Mouse (Mus musculus) intestine, embryonic 15.5 days (tissue): ENCODE results near the gene Hivep3. TPM values are rescaled to one million over a fixed set of nuclear protein-coding genes. Genes with fewer than 3 reads are reported as not detected.

Source experiments
- ATAC-seq: fragments of 200-750 bp; cut with Nextera tagmentation; 2 replicates; pipeline ENCODE4 v1.8.0; 2017; ENCODE audit warnings: moderate TSS enrichment, moderate library complexity
- H3K27ac ChIP-seq: fragments of 300-500 bp; sonication (generic); 2 replicates; pipeline ENCODE4 v1.5.1; 2015; ENCODE audit warnings: mild to moderate bottlenecking, inconsistent platforms
- H3K27me3 ChIP-seq: fragments of 300-500 bp; sonication (generic); replicated peaks from 2 replicates; pipeline ENCODE4 v1.6.1; 2015; ENCODE audit warnings: inconsistent platforms
- H3K36me3 ChIP-seq: fragments of 300-500 bp; sonication (generic); 2 replicates; pipeline ENCODE4 v1.6.1; 2015; ENCODE audit warnings: inconsistent platforms
- H3K4me1 ChIP-seq: fragments of 300-500 bp; sonication (generic); replicated peaks from 2 replicates; pipeline ENCODE4 v1.6.1; 2015; ENCODE audit warnings: inconsistent platforms
- H3K4me2 ChIP-seq: fragments of 300-500 bp; sonication (generic); replicated peaks from 2 replicates; pipeline ENCODE4 v1.6.1; 2015; ENCODE audit warnings: mild to moderate bottlenecking, inconsistent platforms
- H3K4me3 ChIP-seq: fragments of 300-500 bp; sonication (generic); replicated peaks from 2 replicates; pipeline ENCODE4 v1.5.1; 2015; ENCODE audit warnings: inconsistent platforms
- H3K9ac ChIP-seq: fragments of 300-500 bp; sonication (generic); 2 replicates; pipeline ENCODE4 v1.6.1; 2015; ENCODE audit warnings: inconsistent platforms
- H3K9me3 ChIP-seq: fragments of 300-500 bp; sonication (generic); 2 replicates; pipeline ENCODE4 v1.6.1; 2016; ENCODE audit warnings: inconsistent platforms
- WGBS: fragments of 180-500 bp; shearing (Covaris S2); methylation state at CpG from one replicate; pipeline ENCODE4 v1.1.7; 2015; 5-methylcytosine and 5-hydroxymethylcytosine counted together
- polyA plus RNA-seq: library from polyadenylated mRNA; unstranded; fragments of >200 nt; fragmentation: Nextera tagmentation; extraction: Ambion mirVana; gene quantifications from 2 replicates; pipeline ENCODE4 v1.2.1, GENCODE M21; 2015

Hivep3 gene
- polyA plus RNA-seq, 1 experiment from 2014 or later, result 5.0 TPM

GRCm38 (mm10) chr4:119967636-119968035, 234.1 kb downstream of the Hivep3 start:
- H3K36me3 ChIP-seq, result no peaks in the 10 kb centered on the region
- H3K9me3 ChIP-seq, result no peaks in the 10 kb centered on the region
- no peak for ATAC-seq
- H3K9ac ChIP-seq, result no peak overlapping the region
- 0 out of 2 replicates have a peak, but pooled peaks cover 3% of the 10 kb centered on the region for H3K27me3 ChIP-seq
- no peak overlapping the region for H3K4me2 ChIP-seq
- no peak overlapping the region for H3K4me3 ChIP-seq
- peaks cover 13% of the 10 kb centered on the region for H3K4me1 ChIP-seq
- H3K27ac ChIP-seq, result no peak overlapping the region
- WGBS, result 60% methylated on average over 2 of the region's 2 CpGs

GRCm38 (mm10) chr4:119968071-119968470, 234.5 kb downstream of the Hivep3 start:
- H3K27me3 ChIP-seq, result 0 out of 2 replicates have a peak, but pooled peaks cover 3% of the 10 kb centered on the region
- peak; percentile 31; the same call in 1 of the 2 replicates for ATAC-seq
- no peak overlapping the region for H3K27ac ChIP-seq
- 27% methylated on average over 4 of the region's 4 CpGs for WGBS
- H3K9me3 ChIP-seq, result no peaks in the 10 kb centered on the region
- no peaks in the 10 kb centered on the region for H3K36me3 ChIP-seq
- no peak overlapping the region for H3K4me2 ChIP-seq
- H3K4me1 ChIP-seq, result peaks cover 13% of the 10 kb centered on the region
- H3K4me3 ChIP-seq, result no peak overlapping the region
- H3K9ac ChIP-seq, result no peak overlapping the region

GRCm38 (mm10) chr4:119968887-119969286, 235.3 kb downstream of the Hivep3 start:
- WGBS, result 69% methylated on average over 2 of the region's 2 CpGs
- 0 out of 2 replicates have a peak, but pooled peaks cover 3% of the 10 kb centered on the region for H3K27me3 ChIP-seq
- no peak overlapping the region for H3K9ac ChIP-seq
- no peak overlapping the region for H3K4me2 ChIP-seq
- no peaks in the 10 kb centered on the region for H3K36me3 ChIP-seq
- no peaks in the 10 kb centered on the region for H3K9me3 ChIP-seq
- peaks cover 13% of the 10 kb centered on the region for H3K4me1 ChIP-seq
- no peak overlapping the region for H3K4me3 ChIP-seq
- no peak for ATAC-seq
- no peak overlapping the region for H3K27ac ChIP-seq

- 51% methylated on average over 9 of the region's 9 CpGs for WGBS
- no peak overlapping the region for H3K9ac ChIP-seq
- H3K4me1 ChIP-seq, result peaks cover 13% of the 10 kb centered on the region
- no peak for ATAC-seq
- H3K9me3 ChIP-seq, result no peaks in the 10 kb centered on the region
- 0 out of 2 replicates have a peak, but pooled peaks cover 3% of the 10 kb centered on the region for H3K27me3 ChIP-seq
- H3K4me3 ChIP-seq, result no peak overlapping the region
- H3K4me2 ChIP-seq, result no peak overlapping the region
- no peaks in the 10 kb centered on the region for H3K36me3 ChIP-seq
- no peak overlapping the region for H3K27ac ChIP-seq
Measured at GRCm38 (mm10) chr4:119970166-119970565, 236.6 kb downstream of the Hivep3 start.

GRCm38 (mm10) chr4:119972375-119972774, 238.8 kb downstream of the Hivep3 start:
- 0 out of 2 replicates have a peak, but pooled peaks cover 3% of the 10 kb centered on the region for H3K27me3 ChIP-seq
- no peak overlapping the region for H3K27ac ChIP-seq
- H3K9me3 ChIP-seq, result no peaks in the 10 kb centered on the region
- ATAC-seq, result no peak
- no peak overlapping the region for H3K9ac ChIP-seq
- peaks cover 9% of the 10 kb centered on the region for H3K4me1 ChIP-seq
- 68% methylated on average over 6 of the region's 6 CpGs for WGBS
- H3K4me3 ChIP-seq, result no peak overlapping the region
- H3K36me3 ChIP-seq, result no peaks in the 10 kb centered on the region
- H3K4me2 ChIP-seq, result no peak overlapping the region

- Histone ChIP-seq H3K4me2 (no peak overlapping the region), H3K27me3 (0 out of 2 replicates have a peak, but pooled peaks cover 3% of the 10 kb centered on the region), H3K4me1 (no peaks in the 10 kb centered on the region), H3K9me3 (no peaks in the 10 kb centered on the region), H3K4me3 (no peak overlapping the region), H3K9ac (no peak overlapping the region), H3K36me3 (no peaks in the 10 kb centered on the region), H3K27ac (no peak overlapping the region)
- no peak for ATAC-seq
- 84% methylated on average over 9 of the region's 9 CpGs for whole genome bisulfite sequencing
Measured at GRCm38 (mm10) chr4:119973729-119974605, 240.4 kb downstream of the Hivep3 start.

- WGBS, result 78% methylated on average over 10 of the region's 10 CpGs
- no peak for ATAC-seq
- no peak overlapping the region for H3K4me2 ChIP-seq
- H3K9me3 ChIP-seq, result no peaks in the 10 kb centered on the region
- no peak overlapping the region for H3K9ac ChIP-seq
- H3K27me3 ChIP-seq, result no peaks in the 10 kb centered on the region
- no peaks in the 10 kb centered on the region for H3K36me3 ChIP-seq
- no peaks in the 10 kb centered on the region for H3K4me1 ChIP-seq
- H3K4me3 ChIP-seq, result no peak overlapping the region
- H3K27ac ChIP-seq, result no peak overlapping the region
Measured at GRCm38 (mm10) chr4:119975242-119975641, 241.7 kb downstream of the Hivep3 start.

- Histone ChIP-seq H3K4me3 (no peak overlapping the region), H3K9me3 (no peaks in the 10 kb centered on the region), H3K27me3 (no peaks in the 10 kb centered on the region), H3K4me1 (no peaks in the 10 kb centered on the region), H3K36me3 (no peaks in the 10 kb centered on the region), H3K9ac (no peak overlapping the region), H3K27ac (no peak overlapping the region), H3K4me2 (no peak overlapping the region)
- no peak for ATAC-seq
- 64% methylated on average over 12 of the region's 12 CpGs for WGBS
Measured at GRCm38 (mm10) chr4:119975822-119976221, 242.2 kb downstream of the Hivep3 start.

GRCm38 (mm10) chr4:119976428-119977168, 243.0 kb downstream of the Hivep3 start:
- H3K36me3 ChIP-seq, result no peaks in the 10 kb centered on the region
- no peaks in the 10 kb centered on the region for H3K9me3 ChIP-seq
- 33% methylated on average over 3 of the region's 3 CpGs for WGBS
- no peaks in the 10 kb centered on the region for H3K27me3 ChIP-seq
- no peak for ATAC-seq
- H3K9ac ChIP-seq, result no peak overlapping the region
- no peak overlapping the region for H3K27ac ChIP-seq
- no peak overlapping the region for H3K4me2 ChIP-seq
- no peaks in the 10 kb centered on the region for H3K4me1 ChIP-seq
- no peak overlapping the region for H3K4me3 ChIP-seq

GRCm38 (mm10) chr4:119977817-119978491, 244.4 kb downstream of the Hivep3 start:
- no peaks in the 10 kb centered on the region for H3K9me3 ChIP-seq
- no peak overlapping the region for H3K9ac ChIP-seq
- no peaks in the 10 kb centered on the region for H3K4me1 ChIP-seq
- ATAC-seq, result no peak
- no peaks in the 10 kb centered on the region for H3K27me3 ChIP-seq
- WGBS, result 69% methylated on average over 7 of the region's 7 CpGs
- H3K27ac ChIP-seq, result no peak overlapping the region
- H3K4me3 ChIP-seq, result no peak overlapping the region
- no peaks in the 10 kb centered on the region for H3K36me3 ChIP-seq
- H3K4me2 ChIP-seq, result no peak overlapping the region

GRCm38 (mm10) chr4:119979238-119979829, 245.8 kb downstream of the Hivep3 start:
- 73% methylated on average over 5 of the region's 5 CpGs for WGBS

GRCm38 (mm10) chr4:119979918-119980317, 246.3 kb downstream of the Hivep3 start:
- H3K27ac ChIP-seq, result no peak overlapping the region
- H3K4me2 ChIP-seq, result no peak overlapping the region
- no peaks in the 10 kb centered on the region for H3K27me3 ChIP-seq
- H3K9me3 ChIP-seq, result no peaks in the 10 kb centered on the region
- WGBS, result 71% methylated on average over 2 of the region's 2 CpGs
- H3K4me3 ChIP-seq, result no peak overlapping the region
- no peak for ATAC-seq
- no peaks in the 10 kb centered on the region for H3K4me1 ChIP-seq
- H3K36me3 ChIP-seq, result no peaks in the 10 kb centered on the region
- H3K9ac ChIP-seq, result no peak overlapping the region

More at GRCm38 (mm10) chr4:119979238-119979829, 245.8 kb downstream of the Hivep3 start:
- H3K4me3 ChIP-seq, result no peak overlapping the region
- H3K4me1 ChIP-seq, result no peaks in the 10 kb centered on the region
- no peak overlapping the region for H3K9ac ChIP-seq
- no peaks in the 10 kb centered on the region for H3K27me3 ChIP-seq
- H3K4me2 ChIP-seq, result no peak overlapping the region
- ATAC-seq, result no peak
- H3K27ac ChIP-seq, result no peak overlapping the region
- no peaks in the 10 kb centered on the region for H3K36me3 ChIP-seq
- no peaks in the 10 kb centered on the region for H3K9me3 ChIP-seq
